Mouse (Mus musculus): ENCODE measurements around the gene Pfdn4. TPM values are rescaled to one million over a fixed set of nuclear protein-coding genes. Genes with fewer than 3 reads are reported as not detected.

Gene Pfdn4
- polyA plus RNA-seq, 1 experiment from 2014 or later = 61.8 TPM

DNA sequence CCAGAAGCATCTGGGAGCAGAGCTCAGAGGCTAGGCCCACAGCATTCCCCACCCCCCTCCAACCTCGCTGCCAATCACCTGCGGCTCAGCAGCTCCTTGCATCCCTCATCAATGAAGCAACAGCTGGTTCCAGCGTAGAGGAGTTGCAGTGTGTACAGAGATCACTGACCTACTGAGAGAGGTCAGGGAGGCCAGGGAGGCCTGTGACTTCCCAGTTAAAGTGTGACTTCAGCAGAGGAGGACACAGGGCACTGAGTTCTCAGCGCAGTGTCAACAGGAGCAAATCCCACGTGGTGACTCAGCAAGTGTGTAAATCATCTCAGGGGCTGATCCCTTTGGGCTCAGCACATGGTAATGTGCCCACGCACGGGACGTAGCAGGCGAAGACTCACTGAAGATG is 36.4 kb upstream of the Pfdn4 start:
- peak; percentile 63; the same call in 1 of the 2 replicates for ATAC-seq (ENCODE audit: low FRiP score, low TSS enrichment)
- TF ChIP-seq CTCF (IDR thresholded peaks at IDR 0.05; ENCODE audit: low read depth) = no peak
- no peak for TF ChIP-seq EP300 (optimal IDR thresholded peaks at IDR 0.05)

GRCm38 (mm10) chr2:170461652-170462051 is 34.6 kb upstream of the Pfdn4 start:
- Histone ChIP-seq H3K36me3 (ENCODE audit: control insufficient read depth, insufficient read depth, low read length) (no peaks in the 10 kb centered on the region), H3K4me2 (replicated peaks; ENCODE audit: low read depth) (no peak overlapping the region), H3K9ac (ENCODE audit: low read length) (no peak overlapping the region), H3K4me3 (ENCODE audit: low read depth, low read length) (no peak overlapping the region), H3K4me1 (replicated peaks; ENCODE audit: control insufficient read depth, insufficient read depth) (no peaks in the 10 kb centered on the region), H3K9me3 (ENCODE audit: control insufficient read depth, low read length) (no peaks in the 10 kb centered on the region), H3K27me3 (ENCODE audit: control insufficient read depth, insufficient read depth, low read length) (no peaks in the 10 kb centered on the region), H3K27ac (replicated peaks) (no peak overlapping the region)
- ATAC-seq (ENCODE audit: low FRiP score, low TSS enrichment) = no peak
- DNase-seq (ENCODE audit: low spot score) = no peak
- TF ChIP-seq EP300 (optimal IDR thresholded peaks at IDR 0.05) (no peak), CTCF (IDR thresholded peaks at IDR 0.05; ENCODE audit: low read depth) (no peak)
- 67% methylated on average over 7 of the region's 7 CpGs for WGBS

More for the DNA sequence above, 36.4 kb upstream of the Pfdn4 start:
- Histone ChIP-seq H3K27me3 (ENCODE audit: control insufficient read depth, insufficient read depth, low read length) (no peaks in the 10 kb centered on the region), H3K4me1 (replicated peaks; ENCODE audit: control insufficient read depth, insufficient read depth) (no peaks in the 10 kb centered on the region), H3K4me3 (ENCODE audit: low read depth, low read length) (no peak overlapping the region), H3K27ac (replicated peaks) (no peak overlapping the region), H3K9ac (ENCODE audit: low read length) (no peak overlapping the region), H3K4me2 (replicated peaks; ENCODE audit: low read depth) (no peak overlapping the region), H3K9me3 (ENCODE audit: control insufficient read depth, low read length) (no peaks in the 10 kb centered on the region), H3K36me3 (ENCODE audit: control insufficient read depth, insufficient read depth, low read length) (no peaks in the 10 kb centered on the region)
- 32% methylated on average over 9 of the region's 9 CpGs for WGBS
- DNase-seq (ENCODE audit: low spot score) = no peak

DNA sequence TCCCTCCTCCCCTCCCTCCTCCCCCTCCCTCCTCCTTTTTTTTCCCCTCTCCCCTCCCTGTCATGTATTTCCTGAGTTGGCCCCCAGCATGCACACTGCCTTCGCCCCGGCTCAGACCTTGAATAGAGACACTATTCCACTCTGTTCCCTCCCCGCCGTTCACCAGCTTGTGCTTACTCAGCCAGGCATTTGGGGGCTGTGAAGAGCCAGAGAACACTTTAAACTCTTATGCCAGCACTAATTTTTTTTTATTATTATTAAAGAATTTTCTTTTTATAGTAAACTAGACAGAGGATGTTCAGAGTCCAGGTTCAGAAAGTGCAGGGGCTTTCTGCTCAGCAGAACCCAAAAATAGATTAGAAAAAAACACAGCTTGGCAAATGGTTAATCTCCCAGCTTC is 31.4 kb upstream of the Pfdn4 start:
- ATAC-seq (ENCODE audit: low FRiP score, low TSS enrichment) (no peak), DNase-seq (ENCODE audit: low spot score) (no peak)
- no peak overlapping the region for H3K27ac ChIP-seq (replicated peaks)
- H3K36me3 ChIP-seq (ENCODE audit: control insufficient read depth, insufficient read depth, low read length) = no peaks in the 10 kb centered on the region
- no peaks in the 10 kb centered on the region for H3K27me3 ChIP-seq (ENCODE audit: control insufficient read depth, insufficient read depth, low read length)
- no peaks in the 10 kb centered on the region for H3K9me3 ChIP-seq (ENCODE audit: control insufficient read depth, low read length)
- 41% methylated on average over 4 of the region's 4 CpGs for WGBS
- no peak overlapping the region for H3K9ac ChIP-seq (ENCODE audit: low read length)
- no peaks in the 10 kb centered on the region for H3K4me1 ChIP-seq (replicated peaks; ENCODE audit: control insufficient read depth, insufficient read depth)
- H3K4me2 ChIP-seq (replicated peaks; ENCODE audit: low read depth) = no peak overlapping the region
- H3K4me3 ChIP-seq (ENCODE audit: low read depth, low read length) = no peak overlapping the region
- no peak for TF ChIP-seq EP300 (optimal IDR thresholded peaks at IDR 0.05)
- TF ChIP-seq CTCF (IDR thresholded peaks at IDR 0.05; ENCODE audit: low read depth) = no peak

DNA sequence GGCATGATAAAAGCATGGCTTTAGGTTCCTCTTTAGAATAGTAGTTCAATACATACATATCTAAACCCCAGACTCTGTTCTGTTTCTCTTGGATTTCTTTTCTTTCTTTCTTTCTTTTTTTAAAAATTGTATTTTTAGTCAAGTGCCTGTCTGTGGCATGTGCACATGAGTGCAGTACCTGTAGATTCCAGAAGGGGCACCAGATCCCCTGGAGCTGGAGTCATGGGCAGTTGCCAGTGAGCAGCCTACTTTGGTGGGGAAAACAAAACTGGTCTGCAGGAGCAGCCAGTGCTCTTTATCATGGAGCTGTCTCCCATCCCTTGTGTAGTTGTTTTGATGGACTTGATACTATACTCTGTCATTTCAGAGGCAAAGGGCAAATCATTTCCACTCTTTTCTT is 28.2 kb upstream of the Pfdn4 start:
- Histone ChIP-seq H3K9me3 (ENCODE audit: control insufficient read depth, low read length) (no peaks in the 10 kb centered on the region), H3K36me3 (ENCODE audit: control insufficient read depth, insufficient read depth, low read length) (no peaks in the 10 kb centered on the region), H3K4me1 (replicated peaks; ENCODE audit: control insufficient read depth, insufficient read depth) (no peaks in the 10 kb centered on the region), H3K27ac (replicated peaks) (no peak overlapping the region), H3K4me3 (ENCODE audit: low read depth, low read length) (no peak overlapping the region), H3K4me2 (replicated peaks; ENCODE audit: low read depth) (no peak overlapping the region), H3K27me3 (ENCODE audit: control insufficient read depth, insufficient read depth, low read length) (no peaks in the 10 kb centered on the region), H3K9ac (ENCODE audit: low read length) (no peak overlapping the region)
- ATAC-seq (ENCODE audit: low FRiP score, low TSS enrichment) = no peak
- DNase-seq (ENCODE audit: low spot score) = peak; percentile 32
- TF ChIP-seq EP300 (optimal IDR thresholded peaks at IDR 0.05) (no peak), CTCF (IDR thresholded peaks at IDR 0.05; ENCODE audit: low read depth) (peak; percentile 57)

DNA sequence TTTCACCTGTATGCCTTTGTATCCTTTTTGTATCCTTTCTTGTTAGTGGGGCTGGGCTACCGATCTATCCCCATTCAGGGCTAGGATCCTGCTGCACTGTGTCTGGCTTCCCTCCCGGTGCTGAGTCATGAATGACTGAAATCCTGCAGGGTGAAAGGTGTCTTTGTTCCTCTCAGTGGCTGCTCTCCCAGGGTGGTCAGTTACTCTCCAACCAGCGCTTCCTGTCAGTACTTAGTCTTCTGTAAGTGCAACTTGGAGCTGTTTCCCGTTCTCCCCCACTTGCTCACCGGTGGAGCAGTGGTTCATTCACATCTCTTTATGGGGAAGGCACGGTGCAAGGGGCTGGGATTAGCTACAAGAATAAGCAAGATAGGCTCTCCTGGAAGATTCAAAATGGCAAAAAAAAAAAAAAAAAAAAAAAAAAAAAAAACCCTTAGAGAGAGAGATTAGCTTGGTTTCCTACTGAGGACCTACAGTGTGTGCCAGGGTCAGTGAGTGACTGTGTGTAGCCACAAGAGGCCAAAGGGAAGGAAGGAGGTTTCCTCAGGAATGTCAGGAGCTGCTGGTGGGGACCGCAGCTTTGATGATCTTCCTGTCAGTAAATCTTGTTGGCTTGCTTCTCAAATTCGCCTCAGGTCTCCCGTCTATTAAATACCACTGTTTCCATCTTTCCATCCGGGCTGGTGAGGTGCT is 26.5 kb upstream of the Pfdn4 start:
- no peaks in the 10 kb centered on the region for H3K27me3 ChIP-seq (ENCODE audit: control insufficient read depth, insufficient read depth, low read length)
- H3K4me3 ChIP-seq (ENCODE audit: low read depth, low read length) = no peak overlapping the region
- no peaks in the 10 kb centered on the region for H3K9me3 ChIP-seq (ENCODE audit: control insufficient read depth, low read length)
- TF ChIP-seq EP300 (optimal IDR thresholded peaks at IDR 0.05) = no peak
- no peak for TF ChIP-seq CTCF (IDR thresholded peaks at IDR 0.05; ENCODE audit: low read depth)
- H3K36me3 ChIP-seq (ENCODE audit: control insufficient read depth, insufficient read depth, low read length) = no peaks in the 10 kb centered on the region
- ATAC-seq (ENCODE audit: low FRiP score, low TSS enrichment) = peak; percentile 69; the same call in 1 of the 2 replicates
- no peak overlapping the region for H3K4me2 ChIP-seq (replicated peaks; ENCODE audit: low read depth)
- H3K27ac ChIP-seq (replicated peaks) = no peak overlapping the region
- 13% methylated on average over 10 of the region's 10 CpGs for WGBS
- peak; percentile 35 for DNase-seq (ENCODE audit: low spot score)
- no peak overlapping the region for H3K9ac ChIP-seq (ENCODE audit: low read length)
- H3K4me1 ChIP-seq (replicated peaks; ENCODE audit: control insufficient read depth, insufficient read depth) = no peaks in the 10 kb centered on the region

DNA sequence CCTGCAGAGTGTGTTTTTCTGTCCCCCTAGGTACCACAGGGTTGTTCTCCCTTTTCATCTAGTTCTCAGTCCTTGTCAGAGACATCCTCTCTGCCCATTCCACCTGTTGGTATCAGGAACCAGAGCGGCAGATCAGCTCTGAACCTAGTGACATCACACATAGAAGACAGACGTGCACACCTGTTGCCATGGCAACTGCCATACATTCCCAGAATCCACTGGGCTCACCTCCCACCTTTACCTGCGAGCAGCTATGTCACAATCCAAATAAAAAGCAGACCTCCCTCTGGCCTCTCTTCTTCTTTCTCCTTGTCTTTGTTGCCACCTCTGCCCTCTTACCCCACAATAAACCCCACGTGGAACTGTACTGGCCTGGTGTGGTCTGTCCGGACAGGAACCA is 25.6 kb upstream of the Pfdn4 start:
- TF ChIP-seq CTCF (IDR thresholded peaks at IDR 0.05; ENCODE audit: low read depth) = no peak
- no peak for TF ChIP-seq EP300 (optimal IDR thresholded peaks at IDR 0.05)
- Histone ChIP-seq H3K27me3 (ENCODE audit: control insufficient read depth, insufficient read depth, low read length) (no peaks in the 10 kb centered on the region), H3K27ac (replicated peaks) (no peak overlapping the region), H3K9me3 (ENCODE audit: control insufficient read depth, low read length) (no peaks in the 10 kb centered on the region), H3K9ac (ENCODE audit: low read length) (no peak overlapping the region), H3K4me1 (replicated peaks; ENCODE audit: control insufficient read depth, insufficient read depth) (no peaks in the 10 kb centered on the region), H3K4me2 (replicated peaks; ENCODE audit: low read depth) (no peak overlapping the region), H3K4me3 (ENCODE audit: low read depth, low read length) (no peak overlapping the region), H3K36me3 (ENCODE audit: control insufficient read depth, insufficient read depth, low read length) (no peaks in the 10 kb centered on the region)
- ATAC-seq (ENCODE audit: low FRiP score, low TSS enrichment) = no peak
- DNase-seq (ENCODE audit: low spot score) = no peak
- WGBS = 72% methylated on average over 5 of the region's 5 CpGs
